Mouse (Mus musculus): ENCODE results near the gene Arl14.
A peak's percentile ranks its signal among the peaks of the same experiment; 100 is the strongest.

Arl14 gene

DNA sequence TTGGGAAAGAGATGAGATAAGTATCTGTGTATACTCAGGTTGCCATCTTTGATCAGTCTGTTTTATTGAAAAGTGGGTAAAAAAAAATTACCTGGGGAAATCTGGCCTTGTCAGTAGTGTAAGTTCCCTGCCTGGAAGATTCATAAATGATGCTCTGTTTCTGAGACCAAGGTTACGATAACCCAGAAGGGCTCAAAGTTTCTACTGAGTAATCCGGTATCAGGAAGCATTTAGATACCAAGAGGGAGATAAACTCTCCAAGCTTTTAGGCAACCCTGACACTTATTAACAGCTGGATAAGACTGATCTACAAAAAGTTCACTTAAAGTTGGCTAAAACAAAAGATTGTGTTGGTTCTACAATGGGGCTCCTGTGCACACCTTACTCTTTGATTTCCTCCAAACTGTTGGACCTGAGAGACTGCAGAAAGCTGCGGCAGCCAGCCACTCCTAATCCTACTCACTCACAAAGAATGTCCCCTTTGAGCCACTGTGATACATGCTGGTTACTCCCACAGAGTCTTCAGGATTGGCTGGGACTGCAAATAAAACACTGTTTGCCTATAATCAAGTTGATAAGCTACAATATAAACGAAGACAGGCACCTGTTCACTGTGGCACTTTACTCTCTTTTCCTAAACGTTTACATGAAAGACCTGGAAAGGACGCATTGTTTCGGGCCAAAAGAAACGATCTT, at the start of gene Arl14:
Arl14 (plus strand) TSS at position 614 of the 696 bp plus-strand sequence.
- no peak for DNase-seq (ENCODE audit: low read depth)

GRCm38 (mm10) chr3:69175229-69175628, 47.0 kb upstream of the Arl14 start:
- no peak for DNase-seq (ENCODE audit: low read depth)

GRCm38 (mm10) chr3:69177168-69177797, 44.9 kb upstream of the Arl14 start:
- DNase-seq (ENCODE audit: low read depth): peak; percentile 78

GRCm38 (mm10) chr3:69177914-69178313, 44.3 kb upstream of the Arl14 start:
- no peak for DNase-seq (ENCODE audit: low read depth)

DNA sequence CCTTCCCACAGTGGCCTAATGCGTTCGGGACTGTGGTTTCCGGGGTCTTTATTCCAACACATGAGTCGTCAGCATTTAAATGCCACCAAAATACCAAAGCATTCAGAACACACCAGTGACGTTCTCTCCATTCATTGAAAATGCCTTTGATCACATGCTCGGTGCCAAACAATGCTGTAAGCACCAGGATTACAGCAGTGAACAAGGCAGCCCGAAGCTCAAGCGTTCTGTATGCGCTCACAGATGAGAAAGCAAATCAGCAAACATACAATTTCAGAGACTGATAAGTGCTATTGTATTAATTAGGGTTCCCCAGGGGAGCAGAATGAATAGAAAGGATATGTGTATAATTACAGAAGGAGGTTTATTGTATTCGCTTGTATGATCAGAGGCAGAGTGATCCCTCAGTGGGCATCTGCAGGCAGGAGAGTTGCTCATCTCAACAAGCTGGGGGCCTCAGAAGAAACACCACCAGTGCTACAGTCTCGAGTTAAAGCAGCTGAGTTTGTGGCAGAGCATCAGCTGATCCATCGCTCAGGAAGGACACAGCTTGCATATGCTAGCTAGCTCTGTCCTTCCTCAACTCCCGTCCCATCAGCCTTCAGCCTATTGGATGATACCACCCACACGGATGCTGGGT, 43.7 kb upstream of the Arl14 start:
- no peak for DNase-seq (ENCODE audit: low read depth)

GRCm38 (mm10) chr3:69181531-69181930, 40.7 kb upstream of the Arl14 start:
- no peak for DNase-seq (ENCODE audit: low read depth)

- DNase-seq (ENCODE audit: low read depth): peak; percentile 40
These were observed 40.0 kb upstream of the Arl14 start for GRCm38 (mm10) chr3:69182225-69182624.

GRCm38 (mm10) chr3:69185244-69185643, 37.0 kb upstream of the Arl14 start:
- no peak for DNase-seq (ENCODE audit: low read depth)

- DNase-seq (ENCODE audit: low read depth): no peak
These were observed 36.2 kb upstream of the Arl14 start for GRCm38 (mm10) chr3:69186031-69186430.

- no peak for DNase-seq (ENCODE audit: low read depth)
These were observed 35.6 kb upstream of the Arl14 start for GRCm38 (mm10) chr3:69186643-69187042.

DNA sequence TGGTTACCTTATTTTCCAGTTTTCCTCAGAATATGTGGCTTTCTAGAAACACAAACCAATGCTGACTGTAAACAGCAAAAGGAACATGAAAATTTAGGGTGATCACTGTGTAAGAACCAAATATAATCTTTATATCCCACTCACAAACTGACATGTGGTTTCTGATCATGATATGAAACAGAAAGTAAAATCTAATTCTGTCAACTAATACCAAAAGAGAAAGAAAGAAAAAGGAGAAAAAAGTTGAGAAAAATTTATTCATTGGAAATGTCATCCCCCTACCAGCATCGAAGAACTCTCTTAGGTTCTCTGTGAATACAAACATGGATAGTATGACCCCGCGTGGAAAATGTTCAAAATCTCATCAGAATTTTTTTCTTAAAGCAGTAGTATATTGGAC, 29.2 kb upstream of the Arl14 start:
- DNase-seq (ENCODE audit: low read depth): peak; percentile 57

DNA sequence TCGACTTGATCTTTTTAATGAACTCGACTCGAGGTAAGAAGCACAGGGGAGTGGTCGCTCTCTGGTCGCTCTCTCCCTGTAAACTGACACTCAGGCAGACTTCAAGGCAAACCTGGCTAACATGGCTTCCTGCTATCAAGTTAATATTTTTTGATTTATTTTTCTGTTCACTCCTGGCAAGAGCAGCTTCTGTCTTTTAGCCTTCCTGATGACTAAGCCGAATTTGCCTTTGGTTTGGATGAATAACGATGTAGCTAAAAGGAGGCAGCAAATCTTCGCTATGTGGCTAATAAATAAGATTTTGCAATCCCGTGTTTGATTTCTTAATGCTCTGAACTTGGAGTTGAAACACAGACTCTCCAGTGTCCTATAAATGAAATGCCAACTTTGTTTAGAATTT, 27.7 kb upstream of the Arl14 start:
- no peak for DNase-seq (ENCODE audit: low read depth)

DNA sequence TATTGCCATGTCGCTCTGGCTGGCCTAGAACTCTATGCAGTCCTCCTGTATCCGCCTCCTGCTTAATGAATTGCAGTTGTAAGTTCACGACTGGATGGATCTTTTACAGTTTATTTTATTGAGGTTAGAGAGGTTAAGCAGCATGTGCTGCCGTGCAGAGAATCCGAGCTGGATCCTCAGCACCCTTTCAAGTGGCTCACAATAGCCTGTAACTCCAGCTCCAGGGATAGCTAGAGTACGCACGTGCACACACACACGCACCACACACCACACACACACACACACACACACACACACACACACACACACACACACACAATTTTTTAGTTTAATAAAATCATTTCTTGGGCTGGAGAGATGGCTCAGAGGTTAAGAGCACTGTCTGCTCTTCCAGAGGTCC, 27.0 kb upstream of the Arl14 start:
- no peak for DNase-seq (ENCODE audit: low read depth)

DNA sequence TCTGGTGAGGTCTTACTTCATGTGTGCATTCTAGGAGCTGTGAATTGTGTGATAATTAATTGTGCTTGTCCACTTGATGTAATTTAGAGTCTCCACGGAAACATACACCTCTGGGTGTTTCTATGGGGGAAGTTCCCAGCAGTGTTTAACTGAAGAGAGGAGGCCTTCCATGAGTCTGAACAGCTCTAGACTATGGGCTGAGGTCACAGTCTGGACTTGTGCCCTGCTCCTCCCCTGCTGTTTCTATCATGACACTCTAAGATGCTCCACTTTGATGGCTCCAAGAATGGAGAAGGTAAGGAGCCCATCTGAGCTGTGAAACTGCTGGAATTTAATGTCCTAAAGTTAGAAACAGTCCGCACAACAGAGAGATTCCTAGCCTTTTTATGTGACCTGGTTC, 24.1 kb upstream of the Arl14 start:
- no peak for DNase-seq (ENCODE audit: low read depth)

DNA sequence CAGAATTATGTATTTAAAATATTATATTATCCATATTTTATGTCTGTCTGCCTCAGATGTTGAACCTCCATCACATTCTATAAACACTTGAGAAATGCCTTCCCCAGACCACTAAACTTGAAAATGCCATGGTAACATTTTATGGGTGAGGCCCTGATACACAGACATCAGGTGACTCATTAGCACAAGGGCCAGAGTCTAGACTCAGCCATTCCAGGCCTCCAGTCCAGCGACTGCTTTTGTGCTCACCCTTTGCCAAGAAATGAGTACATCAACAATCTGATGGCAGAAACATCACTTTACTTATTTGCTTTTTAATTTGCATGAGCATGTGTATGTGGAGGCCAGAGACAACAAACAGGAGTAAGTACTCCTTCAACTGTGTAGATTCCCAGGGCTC, 22.0 kb upstream of the Arl14 start:
- no peak for DNase-seq (ENCODE audit: low read depth)

DNA sequence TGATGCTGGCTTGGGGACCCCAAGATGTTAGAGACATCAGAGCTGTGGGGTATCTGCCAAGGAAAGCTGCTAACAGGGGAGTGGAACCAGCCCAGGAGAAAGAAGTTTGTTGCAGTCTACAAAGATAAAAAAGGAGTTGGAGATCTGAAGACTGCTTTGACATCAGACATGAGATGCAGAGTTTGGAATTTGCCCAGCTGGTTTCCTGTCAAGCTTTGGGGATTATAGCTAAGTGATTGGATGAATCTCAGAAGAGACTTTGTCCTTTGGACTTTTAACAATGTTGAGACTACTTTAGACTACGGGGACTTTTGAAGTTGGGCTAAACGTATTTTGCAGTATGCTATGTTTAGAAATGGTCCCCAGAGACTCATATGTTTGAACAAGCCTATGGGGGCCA, 21.0 kb upstream of the Arl14 start:
- no peak for DNase-seq (ENCODE audit: low read depth)

DNA sequence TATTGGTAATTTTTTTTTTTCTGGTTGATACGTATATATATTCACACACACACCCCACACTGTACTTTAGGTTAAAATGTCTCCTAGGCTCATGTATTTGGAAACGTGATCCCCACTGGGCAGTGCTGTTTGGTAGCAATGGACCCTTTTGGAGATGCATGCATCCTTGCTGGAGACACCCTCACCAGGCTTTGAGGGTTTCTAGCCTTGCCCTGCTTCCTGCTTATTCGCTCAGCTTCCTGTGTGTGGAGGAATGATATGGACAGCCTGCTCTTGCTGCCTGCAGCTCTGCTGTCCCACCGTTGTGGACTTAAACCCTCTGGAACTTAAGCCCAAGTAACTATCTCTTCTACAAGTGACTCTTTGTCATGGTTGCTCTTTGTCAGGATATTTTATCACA, 19.3 kb upstream of the Arl14 start:
- DNase-seq (ENCODE audit: low read depth): peak; percentile 31

GRCm38 (mm10) chr3:69205266-69206054, 16.8 kb upstream of the Arl14 start:
- peak; percentile 90 for DNase-seq (ENCODE audit: low read depth)

DNA sequence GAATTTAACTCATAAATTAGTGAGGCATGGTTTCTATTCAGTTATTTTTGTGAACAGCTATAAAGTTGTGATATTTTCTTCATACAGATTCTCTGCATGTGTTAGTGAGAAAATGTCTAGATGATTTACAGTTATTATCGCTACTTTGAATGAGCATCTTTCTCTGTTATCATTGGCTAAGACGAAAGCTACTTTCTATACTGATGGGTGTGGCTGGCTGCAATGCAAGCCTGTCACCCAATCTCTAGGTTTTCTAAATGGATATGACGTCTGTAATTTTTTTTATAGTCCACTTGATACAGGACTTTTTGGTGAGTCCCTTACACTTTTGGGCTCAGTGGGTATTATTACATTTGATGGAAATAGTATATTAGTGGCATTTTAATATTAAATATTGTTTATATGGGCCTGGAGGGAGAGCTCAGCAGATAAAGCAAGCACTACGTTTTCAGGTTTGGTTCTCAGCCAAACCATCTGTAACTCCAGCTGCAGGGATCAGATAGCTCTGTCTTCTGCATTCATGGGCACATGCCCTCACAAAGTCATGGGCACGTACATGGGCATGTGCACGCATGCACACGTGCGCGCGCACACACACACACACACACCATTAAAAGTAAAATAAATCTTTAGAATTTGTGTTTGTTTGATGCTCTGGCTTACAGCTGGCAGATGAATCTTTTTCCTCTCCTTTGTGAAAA, 15.9 kb upstream of the Arl14 start:
- no peak for DNase-seq (ENCODE audit: low read depth)

- DNase-seq (ENCODE audit: low read depth): peak; percentile 73
These were observed 13.5 kb upstream of the Arl14 start for GRCm38 (mm10) chr3:69208441-69209309.

DNA sequence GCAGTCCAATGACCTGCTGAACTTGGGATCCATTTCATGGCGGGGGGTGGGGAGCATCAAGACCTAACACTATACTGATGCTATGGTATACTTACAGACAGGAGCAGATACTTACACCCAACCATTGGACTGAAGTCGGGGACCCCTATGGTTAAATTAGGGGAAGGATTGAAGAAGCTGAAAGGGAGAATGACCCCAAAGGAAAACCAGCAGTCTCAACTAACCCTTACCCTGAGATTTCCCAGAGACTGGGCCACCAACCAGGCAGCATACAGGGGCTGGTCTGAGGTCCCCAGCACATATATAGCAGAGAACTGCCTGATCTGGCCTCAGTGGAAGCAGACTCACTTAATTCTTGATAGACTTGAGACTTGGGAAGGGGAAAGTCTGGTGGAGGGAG, 10.0 kb upstream of the Arl14 start:
- no peak for DNase-seq (ENCODE audit: low read depth)

Measured in induced T-regulatory cell, adult 2 months (primary cell).